Mouse (Mus musculus) limb, embryonic 14.5 days (tissue): ENCODE data around the gene Tbx18. TPM values are rescaled to one million over a fixed set of nuclear protein-coding genes. Genes with fewer than 3 reads are reported as not detected.

Source experiments
- ATAC-seq: fragments of 200-750 bp; cut with Nextera tagmentation; 2 replicates; pipeline ENCODE4 v1.8.0; 2017; ENCODE audit warnings: low read depth, moderate number of reproducible peaks, moderate TSS enrichment; ENCODE audit not compliant: low FRiP score
- DNase-seq: peaks from one replicate; pipeline ENCODE4 v3.0.0-alpha.2; 2015; ENCODE audit warnings: low spot score
- H3K27ac ChIP-seq: fragments of 300-500 bp; sonication (generic); replicated peaks from 2 replicates; pipeline ENCODE4 v1.5.1; 2014; ENCODE audit warnings: low read depth, mild to moderate bottlenecking, low read length, moderate library complexity, mixed read lengths
- H3K27me3 ChIP-seq: fragments of 300-500 bp; sonication (generic); 2 replicates; pipeline ENCODE4 v1.6.1; 2014; ENCODE audit warnings: low read length, mixed read lengths; ENCODE audit not compliant: control insufficient read depth, insufficient read depth
- H3K36me3 ChIP-seq: fragments of 300-500 bp; sonication (generic); 2 replicates; pipeline ENCODE4 v1.6.1; 2014; ENCODE audit warnings: mild to moderate bottlenecking, low read length, moderate library complexity, mixed read lengths; ENCODE audit not compliant: control insufficient read depth, insufficient read depth
- H3K4me1 ChIP-seq: fragments of 300-500 bp; sonication (generic); 2 replicates; pipeline ENCODE4 v1.6.1; 2014; ENCODE audit warnings: antibody characterized with exemption, low read length, mixed read lengths; ENCODE audit not compliant: control insufficient read depth, insufficient read depth
- H3K4me2 ChIP-seq: fragments of 300-500 bp; sonication (generic); replicated peaks from 2 replicates; pipeline ENCODE4 v1.6.1; 2014; ENCODE audit warnings: low read depth, mild to moderate bottlenecking, low read length, moderate library complexity; ENCODE audit not compliant: severe bottlenecking
- H3K4me3 ChIP-seq: fragments of 300-500 bp; sonication (generic); replicated peaks from 2 replicates; pipeline ENCODE4 v1.5.1; 2014; ENCODE audit warnings: low read length
- H3K9ac ChIP-seq: fragments of 300-500 bp; sonication (generic); 2 replicates; pipeline ENCODE4 v1.6.1; 2014; ENCODE audit warnings: mild to moderate bottlenecking, low read depth, low read length, moderate library complexity; ENCODE audit not compliant: severe bottlenecking
- H3K9me3 ChIP-seq: fragments of 300-500 bp; sonication (generic); 2 replicates; pipeline ENCODE4 v1.6.1; 2016; ENCODE audit warnings: low read length; ENCODE audit not compliant: control insufficient read depth
- POLR2A ChIP-seq: fragments of 200-500 bp; IDR thresholded peaks from 2 replicates; pipeline ENCODE4 v1.8.0; 2012; ENCODE audit warnings: inconsistent platforms, mild to moderate bottlenecking, moderate library complexity, borderline replicate concordance; ENCODE audit not compliant: insufficient read depth, insufficient read length; ENCODE audit errors: extremely low read depth
- WGBS: fragments of 180-500 bp; shearing (Covaris S2); extraction: QIAGEN DNeasy Blood & Tissue Kit; methylation state at CpG from one replicate; pipeline ENCODE4 v1.1.7; 2014; 5-methylcytosine and 5-hydroxymethylcytosine counted together
- polyA plus RNA-seq, 2 experiments: library from polyadenylated mRNA; depleted of rRNA in 1 of 2; stranded (reverse) in 1 of 2; unstranded in 1 of 2; fragments of >200 nt; fragmentation: Nextera tagmentation in 1 of 2; extraction: Ambion mirVana in 1 of 2; gene quantifications; 2 replicates each; pipeline versions ENCODE4 v1.2.1 to v1.2.3; 2012 to 2014

Tbx18 gene
- polyA plus RNA-seq, 2 experiments: 15.6 to 30.8 TPM

- H3K9me3 ChIP-seq: no peaks in the 10 kb centered on the region
- 0% methylated on average over 49 of the region's 91 CpGs for WGBS
- H3K4me1 ChIP-seq: peaks cover 12% of the 10 kb centered on the region; the same call in 1 of the 2 replicates
- H3K9ac ChIP-seq: peak overlapping the region; percentile 97
- no peak for TF ChIP-seq POLR2A
- peak overlapping the region; percentile 77 for H3K4me2 ChIP-seq
- ATAC-seq (peak; percentile 31), DNase-seq (no peak)
- H3K4me3 ChIP-seq: peak overlapping the region; percentile 80
- H3K27me3 ChIP-seq: peaks cover 40% of the 10 kb centered on the region
- H3K36me3 ChIP-seq: peaks cover 3% of the 10 kb centered on the region; the same call in 1 of the 2 replicates
- peak overlapping the region; percentile 93 for H3K27ac ChIP-seq
Measured at GRCm38 (mm10) chr9:87730271-87730960, 644 bp downstream of the Tbx18 start.

DNA sequence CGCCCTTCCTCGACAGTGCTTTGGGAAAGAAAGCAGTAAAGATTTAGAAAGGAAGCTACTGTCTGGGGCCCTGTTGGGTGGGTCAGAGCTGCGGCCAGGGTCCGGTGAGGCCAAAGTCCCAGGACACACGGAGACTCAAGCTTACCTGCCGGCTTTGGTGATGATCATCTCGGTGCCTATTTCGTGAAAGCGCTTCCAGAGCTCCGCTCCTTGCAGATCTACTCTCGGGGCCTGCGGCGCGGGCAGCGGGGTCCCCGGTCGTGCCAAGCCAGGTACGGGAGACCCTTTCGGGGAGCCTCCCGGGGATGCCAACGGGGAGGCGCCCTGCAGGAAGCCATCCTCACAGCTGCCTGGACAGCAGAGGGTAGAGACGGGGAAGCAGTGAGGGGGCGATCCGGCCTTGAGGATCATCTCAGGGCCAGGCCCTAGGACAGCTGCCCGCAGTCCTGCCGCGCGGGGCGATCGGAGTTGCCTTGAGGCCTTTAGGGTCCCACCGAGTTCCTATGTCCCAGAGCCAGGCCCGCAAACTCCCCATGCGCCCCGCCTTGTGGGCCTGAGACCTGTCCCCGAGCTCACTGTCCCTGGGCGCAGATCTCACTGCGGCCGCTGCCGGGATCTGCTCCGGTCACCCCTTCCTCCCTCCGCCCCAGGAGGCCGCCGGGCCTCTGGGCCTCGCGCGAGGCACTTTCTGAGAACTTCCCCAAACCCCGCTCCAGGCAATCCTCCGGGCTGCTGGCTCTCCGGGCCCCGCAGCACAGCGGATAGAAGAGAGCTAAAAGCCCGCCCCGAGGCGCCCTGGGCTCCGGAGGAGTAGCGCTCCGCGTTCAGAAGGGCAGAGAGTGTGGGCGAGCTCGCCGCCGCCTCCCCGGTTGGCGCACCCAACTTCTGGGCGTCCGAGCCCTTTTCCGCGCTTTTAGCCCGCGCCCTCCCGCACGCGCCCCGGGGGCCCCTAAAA, 1.5 kb downstream of the Tbx18 start:
- no peak for TF ChIP-seq POLR2A
- peak overlapping the region; percentile 97 for H3K9ac ChIP-seq
- WGBS: 1% methylated on average over 72 of the region's 75 CpGs
- ATAC-seq (no peak), DNase-seq (no peak)
- H3K4me2 ChIP-seq: peak overlapping the region; percentile 77
- H3K4me1 ChIP-seq: peaks cover 10% of the 10 kb centered on the region; the same call in 1 of the 2 replicates
- H3K27me3 ChIP-seq: peaks cover 32% of the 10 kb centered on the region
- H3K9me3 ChIP-seq: no peaks in the 10 kb centered on the region
- H3K4me3 ChIP-seq: peak overlapping the region; percentile 80
- H3K27ac ChIP-seq: peak overlapping the region; percentile 93
- peaks cover 3% of the 10 kb centered on the region; the same call in 1 of the 2 replicates for H3K36me3 ChIP-seq

- peaks cover 11% of the 10 kb centered on the region for H3K36me3 ChIP-seq
- ATAC-seq: no peak
- H3K27me3 ChIP-seq: peaks cover 25% of the 10 kb centered on the region
- peaks cover 7% of the 10 kb centered on the region; the same call in 1 of the 2 replicates for H3K4me1 ChIP-seq
- TF ChIP-seq POLR2A: no peak
- WGBS: 9% methylated on average over 3 of the region's 3 CpGs
- no peak for DNase-seq
- H3K9ac ChIP-seq: peak overlapping the region; percentile 97
- peak overlapping the region; percentile 80 for H3K4me3 ChIP-seq
- 0 out of 2 replicates have a peak overlapping the region, but pooled peaks have one; percentile 26 for H3K27ac ChIP-seq
- H3K9me3 ChIP-seq: no peaks in the 10 kb centered on the region
- peak overlapping the region; percentile 77 for H3K4me2 ChIP-seq
Measured at GRCm38 (mm10) chr9:87728107-87728506, 3.0 kb downstream of the Tbx18 start.

GRCm38 (mm10) chr9:87727155-87727953, 3.7 kb downstream of the Tbx18 start:
- no peak for TF ChIP-seq POLR2A
- Histone ChIP-seq H3K27ac (no peak overlapping the region), H3K9ac (peak overlapping the region; percentile 34; the same call in 1 of the 2 replicates), H3K4me2 (peak overlapping the region; percentile 77), H3K36me3 (peaks cover 11% of the 10 kb centered on the region), H3K4me3 (peak overlapping the region; percentile 80), H3K27me3 (peaks cover 18% of the 10 kb centered on the region), H3K9me3 (no peaks in the 10 kb centered on the region), H3K4me1 (no peaks in the 10 kb centered on the region)
- 19% methylated on average over 12 of the region's 12 CpGs for WGBS
- ATAC-seq (no peak), DNase-seq (no peak)
